Mouse (Mus musculus): ENCODE measurements around the gene Slc2a5. TPM values are rescaled to one million over a fixed set of nuclear protein-coding genes. Genes with fewer than 3 reads are reported as not detected.
A peak's percentile ranks its signal among the peaks of the same experiment; 100 is the strongest.

Slc2a5 gene
- polyA plus RNA-seq, 1 experiment from 2014 or later, result 1.8 TPM

DNA sequence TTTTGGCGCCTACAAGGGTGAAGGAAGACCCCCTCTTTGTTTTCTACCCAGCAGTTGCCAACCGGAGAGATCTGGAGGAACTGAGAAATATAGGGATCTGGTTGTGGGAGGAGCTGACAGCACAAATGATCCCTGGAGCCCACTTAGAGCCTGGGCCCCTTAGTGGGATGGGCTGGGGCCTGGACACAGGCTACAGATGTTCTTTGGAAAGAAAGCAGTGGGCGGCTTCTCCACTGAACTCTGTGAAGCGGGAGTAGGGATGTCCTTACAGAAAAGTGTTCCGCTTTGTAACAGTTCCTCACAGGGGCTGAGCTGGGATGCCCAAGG, 24.7 kb upstream of the Slc2a5 start:
- peaks cover 29% of the 10 kb centered on the region for H3K4me1 ChIP-seq (ENCODE audit: control insufficient read depth, insufficient read depth, low read length)
- no peaks in the 10 kb centered on the region for H3K9me3 ChIP-seq (replicated peaks; ENCODE audit: control insufficient read depth, low read length)
- H3K36me3 ChIP-seq (ENCODE audit: control insufficient read depth, insufficient read depth, low read length), result no peaks in the 10 kb centered on the region
- H3K9ac ChIP-seq (ENCODE audit: low read length), result peak overlapping the region; percentile 8; the same call in 1 of the 2 replicates
- 47% methylated on average over 5 of the region's 5 CpGs for WGBS
- ATAC-seq (ENCODE audit: insufficient read depth, low FRiP score), result peak; percentile 27; the same call in 1 of the 2 replicates
- H3K4me3 ChIP-seq (replicated peaks; ENCODE audit: low read length), result no peak overlapping the region
- no peaks in the 10 kb centered on the region for H3K27me3 ChIP-seq (ENCODE audit: control insufficient read depth, insufficient read depth, low read length)
- peak overlapping the region; percentile 10; the same call in 1 of the 2 replicates for H3K27ac ChIP-seq (ENCODE audit: low read length)
- H3K4me2 ChIP-seq (ENCODE audit: low read depth, low read length), result peak overlapping the region; percentile 5; the same call in 1 of the 2 replicates

DNA sequence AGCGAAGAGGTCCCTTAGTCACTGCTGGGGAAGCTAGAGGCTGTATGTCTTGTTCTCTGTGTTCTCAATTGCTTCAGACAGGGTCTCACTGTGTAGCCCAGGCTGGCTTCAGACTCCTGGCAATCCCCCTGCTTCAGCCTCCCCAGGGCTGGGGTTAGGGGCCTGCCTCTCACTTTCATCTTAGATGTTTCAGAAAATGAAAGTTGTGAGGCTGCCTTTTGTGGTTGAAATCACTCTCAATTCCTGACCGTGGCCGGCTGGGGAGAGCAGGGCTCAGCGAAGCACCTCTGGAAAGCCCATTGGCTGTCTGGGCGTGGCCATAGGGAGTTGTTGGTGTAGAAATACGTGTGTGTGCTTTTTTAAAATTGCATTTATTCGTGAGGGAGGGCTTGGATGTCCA, 22.8 kb upstream of the Slc2a5 start:
- Histone ChIP-seq H3K4me3 (replicated peaks; ENCODE audit: low read length) (no peak overlapping the region), H3K27me3 (ENCODE audit: control insufficient read depth, insufficient read depth, low read length) (no peaks in the 10 kb centered on the region; the same call in 1 of the 2 replicates)

DNA sequence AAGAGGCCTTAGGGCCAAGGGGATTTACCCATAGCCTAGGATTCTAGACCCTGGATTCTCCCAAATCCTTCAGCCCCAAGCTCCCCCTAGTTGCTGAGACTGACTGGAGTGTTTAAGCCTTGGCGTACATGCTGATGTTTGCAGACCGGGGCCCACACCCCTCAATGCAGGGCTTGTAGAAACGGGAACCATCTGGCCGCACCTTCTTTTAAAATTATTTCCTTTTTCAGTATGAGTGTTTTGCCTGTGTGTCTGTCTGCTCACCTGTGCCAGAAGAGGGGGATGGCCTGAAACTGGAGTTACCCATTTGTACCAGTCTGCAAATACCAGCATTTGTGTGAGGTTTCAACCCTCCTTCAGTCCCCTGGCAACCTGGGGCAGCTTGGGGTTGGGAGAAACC, 21.2 kb upstream of the Slc2a5 start:
- H3K4me3 ChIP-seq (replicated peaks; ENCODE audit: low read length), result no peak overlapping the region
- peak overlapping the region; percentile 35; the same call in 1 of the 2 replicates for H3K27ac ChIP-seq (ENCODE audit: low read length)
- no peaks in the 10 kb centered on the region; the same call in 1 of the 2 replicates for H3K27me3 ChIP-seq (ENCODE audit: control insufficient read depth, insufficient read depth, low read length)
- H3K9ac ChIP-seq (ENCODE audit: low read length), result no peak overlapping the region; the same call in 1 of the 2 replicates
- no peaks in the 10 kb centered on the region for H3K9me3 ChIP-seq (replicated peaks; ENCODE audit: control insufficient read depth, low read length)
- H3K36me3 ChIP-seq (ENCODE audit: control insufficient read depth, insufficient read depth, low read length), result 0 out of 2 replicates have a peak, but pooled peaks cover 10% of the 10 kb centered on the region
- H3K4me2 ChIP-seq (ENCODE audit: low read depth, low read length), result no peak overlapping the region
- 59% methylated on average over 4 of the region's 4 CpGs for WGBS
- ATAC-seq (ENCODE audit: insufficient read depth, low FRiP score), result no peak
- H3K4me1 ChIP-seq (ENCODE audit: control insufficient read depth, insufficient read depth, low read length), result peaks cover 21% of the 10 kb centered on the region

More for the DNA sequence above, 22.8 kb upstream of the Slc2a5 start:
- H3K36me3 ChIP-seq (ENCODE audit: control insufficient read depth, insufficient read depth, low read length), result no peaks in the 10 kb centered on the region
- no peak overlapping the region for H3K4me2 ChIP-seq (ENCODE audit: low read depth, low read length)
- 72% methylated on average over 7 of the region's 7 CpGs for WGBS
- H3K9me3 ChIP-seq (replicated peaks; ENCODE audit: control insufficient read depth, low read length), result no peaks in the 10 kb centered on the region
- no peak for ATAC-seq (ENCODE audit: insufficient read depth, low FRiP score)
- peaks cover 21% of the 10 kb centered on the region for H3K4me1 ChIP-seq (ENCODE audit: control insufficient read depth, insufficient read depth, low read length)
- H3K27ac ChIP-seq (ENCODE audit: low read length), result no peak overlapping the region
- no peak overlapping the region for H3K9ac ChIP-seq (ENCODE audit: low read length)

DNA sequence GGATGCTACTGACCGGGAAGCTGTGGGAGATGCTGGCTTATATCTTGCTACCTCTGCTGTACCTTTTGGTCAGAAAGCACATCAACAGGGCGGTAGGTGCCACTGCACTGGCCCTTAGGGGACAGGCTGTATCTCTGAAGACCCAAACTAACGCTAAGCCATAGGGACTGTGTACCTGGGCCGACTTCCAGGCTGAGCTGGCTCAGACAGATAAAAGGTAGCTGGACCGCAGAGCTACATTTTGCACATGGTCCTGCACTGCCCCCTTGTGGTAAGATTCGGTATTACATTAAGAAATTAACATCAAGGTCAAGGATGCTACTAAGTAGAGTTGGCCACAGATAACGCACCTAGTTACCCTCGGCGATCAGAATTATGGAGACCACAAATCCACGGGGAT, 20.2 kb upstream of the Slc2a5 start:
- no peak for ATAC-seq (ENCODE audit: insufficient read depth, low FRiP score)
- Histone ChIP-seq H3K36me3 (ENCODE audit: control insufficient read depth, insufficient read depth, low read length) (0 out of 2 replicates have a peak, but pooled peaks cover 10% of the 10 kb centered on the region), H3K4me2 (ENCODE audit: low read depth, low read length) (no peak overlapping the region), H3K27ac (ENCODE audit: low read length) (no peak overlapping the region), H3K9ac (ENCODE audit: low read length) (no peak overlapping the region), H3K4me1 (ENCODE audit: control insufficient read depth, insufficient read depth, low read length) (peaks cover 15% of the 10 kb centered on the region), H3K27me3 (ENCODE audit: control insufficient read depth, insufficient read depth, low read length) (no peaks in the 10 kb centered on the region; the same call in 1 of the 2 replicates), H3K9me3 (replicated peaks; ENCODE audit: control insufficient read depth, low read length) (no peaks in the 10 kb centered on the region), H3K4me3 (replicated peaks; ENCODE audit: low read length) (no peak overlapping the region)
- 19% methylated on average over 10 of the region's 10 CpGs for WGBS

DNA sequence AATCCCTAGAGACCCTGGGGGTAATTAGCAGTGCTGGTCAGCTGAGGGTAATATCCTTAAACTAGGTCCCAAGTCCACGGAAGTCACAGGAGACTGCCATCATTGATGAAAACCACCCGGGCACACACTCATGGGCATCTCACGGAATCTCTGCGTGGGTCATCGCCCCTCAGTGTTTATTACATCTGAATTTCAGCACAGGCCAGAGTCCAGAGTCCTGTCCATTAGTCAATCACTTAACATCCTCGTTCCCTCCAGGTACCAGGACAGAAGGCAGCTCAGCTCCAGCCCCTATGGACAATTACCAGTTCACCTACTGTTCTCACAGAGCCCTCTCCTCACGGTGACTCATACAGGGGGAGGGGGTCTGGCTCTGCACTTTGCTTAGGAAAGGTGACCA, 16.3 kb upstream of the Slc2a5 start:
- no peaks in the 10 kb centered on the region for H3K9me3 ChIP-seq (replicated peaks; ENCODE audit: control insufficient read depth, low read length)
- no peaks in the 10 kb centered on the region; the same call in 1 of the 2 replicates for H3K27me3 ChIP-seq (ENCODE audit: control insufficient read depth, insufficient read depth, low read length)
- H3K27ac ChIP-seq (ENCODE audit: low read length), result no peak overlapping the region
- H3K4me3 ChIP-seq (replicated peaks; ENCODE audit: low read length), result no peak overlapping the region
- H3K4me1 ChIP-seq (ENCODE audit: control insufficient read depth, insufficient read depth, low read length), result 0 out of 2 replicates have a peak, but pooled peaks cover 3% of the 10 kb centered on the region
- 86% methylated on average over 7 of the region's 7 CpGs for WGBS
- 0 out of 2 replicates have a peak, but pooled peaks cover 10% of the 10 kb centered on the region for H3K36me3 ChIP-seq (ENCODE audit: control insufficient read depth, insufficient read depth, low read length)
- ATAC-seq (ENCODE audit: insufficient read depth, low FRiP score), result no peak
- no peak overlapping the region for H3K4me2 ChIP-seq (ENCODE audit: low read depth, low read length)
- no peak overlapping the region for H3K9ac ChIP-seq (ENCODE audit: low read length)

DNA sequence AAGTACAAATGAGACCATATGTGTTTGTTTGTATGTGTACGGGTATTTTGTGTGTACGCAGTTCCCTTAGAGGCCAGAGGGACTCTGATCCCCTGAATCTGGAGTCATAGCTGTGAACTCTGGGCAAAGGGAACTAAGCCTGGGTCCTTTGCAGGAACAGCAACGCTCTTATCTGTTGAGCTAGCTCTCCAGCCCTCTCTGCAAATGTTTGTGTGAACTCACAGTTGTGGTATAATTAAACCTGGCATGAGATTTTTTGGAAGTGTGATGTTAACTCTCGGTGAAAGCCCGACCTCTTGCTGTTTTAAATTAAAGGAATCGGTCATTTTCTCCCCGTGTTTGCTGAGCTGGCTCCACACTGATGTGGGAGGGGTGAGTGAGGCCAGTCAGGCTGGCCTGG, 13.4 kb upstream of the Slc2a5 start:
- no peaks in the 10 kb centered on the region; the same call in 1 of the 2 replicates for H3K27me3 ChIP-seq (ENCODE audit: control insufficient read depth, insufficient read depth, low read length)
- 0 out of 2 replicates have a peak, but pooled peaks cover 10% of the 10 kb centered on the region for H3K36me3 ChIP-seq (ENCODE audit: control insufficient read depth, insufficient read depth, low read length)
- no peaks in the 10 kb centered on the region for H3K9me3 ChIP-seq (replicated peaks; ENCODE audit: control insufficient read depth, low read length)
- no peak overlapping the region for H3K27ac ChIP-seq (ENCODE audit: low read length)
- H3K4me3 ChIP-seq (replicated peaks; ENCODE audit: low read length), result no peak overlapping the region
- no peaks in the 10 kb centered on the region; the same call in 1 of the 2 replicates for H3K4me1 ChIP-seq (ENCODE audit: control insufficient read depth, insufficient read depth, low read length)
- 45% methylated on average over 7 of the region's 7 CpGs for WGBS
- ATAC-seq (ENCODE audit: insufficient read depth, low FRiP score), result no peak
- peak overlapping the region; percentile 14; the same call in 1 of the 2 replicates for H3K9ac ChIP-seq (ENCODE audit: low read length)
- no peak overlapping the region for H3K4me2 ChIP-seq (ENCODE audit: low read depth, low read length)

DNA sequence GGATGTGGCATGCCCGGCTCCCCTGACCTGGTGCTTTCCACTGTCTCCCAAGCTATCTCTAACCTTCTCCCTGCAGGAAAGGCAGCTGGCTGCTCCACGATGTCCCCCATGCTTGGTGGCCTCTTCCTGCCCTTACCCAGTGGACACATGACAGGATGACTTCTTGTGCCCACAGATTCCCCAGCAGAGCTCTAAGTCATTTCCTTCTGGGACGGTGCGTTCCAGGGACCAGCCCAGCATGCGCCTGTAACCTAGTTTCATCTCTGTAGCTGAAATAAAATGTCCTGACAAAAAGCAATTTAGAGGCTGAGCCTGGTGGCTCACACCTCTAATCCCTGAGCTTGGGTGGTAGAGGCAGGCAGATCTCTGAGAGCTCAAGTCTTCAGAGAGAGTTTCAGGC, 12.4 kb upstream of the Slc2a5 start:
- 71% methylated on average over 5 of the region's 5 CpGs for WGBS
- H3K36me3 ChIP-seq (ENCODE audit: control insufficient read depth, insufficient read depth, low read length), result 0 out of 2 replicates have a peak, but pooled peaks cover 9% of the 10 kb centered on the region
- no peak overlapping the region for H3K4me2 ChIP-seq (ENCODE audit: low read depth, low read length)
- H3K27me3 ChIP-seq (ENCODE audit: control insufficient read depth, insufficient read depth, low read length), result no peaks in the 10 kb centered on the region
- no peak overlapping the region for H3K4me3 ChIP-seq (replicated peaks; ENCODE audit: low read length)
- H3K9ac ChIP-seq (ENCODE audit: low read length), result no peak overlapping the region
- no peak for ATAC-seq (ENCODE audit: insufficient read depth, low FRiP score)
- no peak overlapping the region for H3K27ac ChIP-seq (ENCODE audit: low read length)
- no peaks in the 10 kb centered on the region; the same call in 1 of the 2 replicates for H3K4me1 ChIP-seq (ENCODE audit: control insufficient read depth, insufficient read depth, low read length)
- H3K9me3 ChIP-seq (replicated peaks; ENCODE audit: control insufficient read depth, low read length), result no peaks in the 10 kb centered on the region

DNA sequence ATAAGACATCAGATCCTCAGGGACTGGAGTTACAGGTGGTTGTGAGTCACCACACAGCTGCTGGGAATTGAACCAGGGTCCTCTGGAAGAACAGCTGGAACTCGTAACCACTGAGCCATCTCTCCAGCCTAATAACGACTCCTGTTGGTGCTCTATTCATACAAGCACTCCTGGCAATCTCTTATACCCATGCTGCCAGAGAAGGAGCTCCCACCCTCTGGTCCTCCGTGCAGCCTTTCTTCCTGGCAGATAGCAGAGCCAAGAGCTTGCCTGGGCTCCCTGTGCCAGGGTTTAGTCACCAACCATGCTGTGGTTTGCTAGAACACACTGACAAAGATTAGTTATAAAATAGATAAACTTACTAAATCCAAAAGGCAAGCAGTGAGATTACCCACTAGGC, 9.4 kb upstream of the Slc2a5 start:
- Histone ChIP-seq H3K27ac (ENCODE audit: low read length) (no peak overlapping the region), H3K4me1 (ENCODE audit: control insufficient read depth, insufficient read depth, low read length) (no peaks in the 10 kb centered on the region; the same call in 1 of the 2 replicates), H3K4me2 (ENCODE audit: low read depth, low read length) (no peak overlapping the region), H3K27me3 (ENCODE audit: control insufficient read depth, insufficient read depth, low read length) (no peaks in the 10 kb centered on the region), H3K36me3 (ENCODE audit: control insufficient read depth, insufficient read depth, low read length) (no peaks in the 10 kb centered on the region), H3K4me3 (replicated peaks; ENCODE audit: low read length) (no peak overlapping the region), H3K9ac (ENCODE audit: low read length) (no peak overlapping the region), H3K9me3 (replicated peaks; ENCODE audit: control insufficient read depth, low read length) (no peaks in the 10 kb centered on the region)
- WGBS, result 56% methylated on average over 3 of the region's 3 CpGs
- ATAC-seq (ENCODE audit: insufficient read depth, low FRiP score), result no peak

DNA sequence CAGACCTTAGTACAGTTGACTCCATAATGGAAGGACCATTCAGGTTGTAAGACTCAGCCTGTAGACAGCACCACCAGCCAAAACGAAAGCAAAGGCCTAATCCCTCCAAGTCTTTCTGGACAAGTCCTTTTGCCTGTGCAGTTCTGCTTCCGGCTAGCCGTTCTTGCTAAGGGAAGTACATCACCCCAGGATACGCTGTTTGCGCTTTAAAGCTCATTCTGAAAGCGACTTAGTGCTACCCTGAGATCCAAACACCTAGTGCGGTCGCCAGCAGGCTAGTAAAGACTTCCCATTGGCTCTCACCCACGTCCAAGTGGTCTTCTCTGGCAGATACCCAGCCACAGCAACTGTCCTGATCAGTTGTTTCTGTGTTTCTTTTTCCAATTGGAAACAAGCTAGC, 8.7 kb upstream of the Slc2a5 start:
- Histone ChIP-seq H3K4me3 (replicated peaks; ENCODE audit: low read length) (no peak overlapping the region), H3K27me3 (ENCODE audit: control insufficient read depth, insufficient read depth, low read length) (no peaks in the 10 kb centered on the region), H3K36me3 (ENCODE audit: control insufficient read depth, insufficient read depth, low read length) (no peaks in the 10 kb centered on the region), H3K4me1 (ENCODE audit: control insufficient read depth, insufficient read depth, low read length) (no peaks in the 10 kb centered on the region; the same call in 1 of the 2 replicates), H3K9me3 (replicated peaks; ENCODE audit: control insufficient read depth, low read length) (no peaks in the 10 kb centered on the region), H3K9ac (ENCODE audit: low read length) (no peak overlapping the region), H3K27ac (ENCODE audit: low read length) (no peak overlapping the region), H3K4me2 (ENCODE audit: low read depth, low read length) (no peak overlapping the region)
- 79% methylated on average over 9 of the region's 9 CpGs for WGBS
- no peak for ATAC-seq (ENCODE audit: insufficient read depth, low FRiP score)

Measured in stomach, embryonic 16.5 days (tissue).